Mouse (Mus musculus): ENCODE results near the gene Lrrc14b. TPM values are rescaled to one million over a fixed set of nuclear protein-coding genes. Genes with fewer than 3 reads are reported as not detected.

The Lrrc14b gene
- polyA plus RNA-seq, 1 experiment from 2014 or later: not detected

DNA sequence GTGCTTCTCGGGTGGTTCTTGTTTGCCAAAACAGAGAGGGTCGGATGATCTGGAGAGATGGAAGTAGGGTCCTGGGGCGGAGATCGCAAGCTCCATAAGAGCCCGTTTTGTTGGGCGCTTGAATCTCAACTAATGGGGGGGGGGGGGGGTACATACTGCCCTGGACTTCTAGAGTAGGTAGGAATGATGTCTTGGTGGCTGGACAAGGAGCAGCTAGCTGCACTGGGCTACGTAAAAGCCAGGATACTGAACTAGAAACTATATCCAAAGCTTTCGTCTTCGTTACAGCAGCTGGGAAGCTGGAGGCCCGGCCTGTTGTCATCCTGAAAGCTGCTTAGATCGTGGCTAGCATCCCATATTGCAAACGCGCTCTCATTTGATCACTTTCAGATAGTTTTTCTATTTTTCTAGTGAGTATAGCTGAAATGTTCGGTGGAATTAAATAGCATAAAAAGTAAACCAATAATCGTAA is 13.3 kb downstream of the Lrrc14b start:
- ATAC-seq: no peak
- ChIA-PET POLR2A (interaction anchor here (0.6 to 1.0 kb wide), 2 partner anchors 8 to 31 kb away, joined by 3 to 9 read pairs; no protein-coding TSS in a partner anchor), CTCF (interaction anchor here (1.4 kb wide), 1 partner anchor 10 kb away, joined by 3 read pairs; no protein-coding TSS in a partner anchor)
- H3K27me3 ChIP-seq: no peaks in the 10 kb centered on the region
- in situ Hi-C loops (cut with MboI; ENCODE audit: low pct_unique_long_range_greater_than_20kb): loop anchor here (5.0 kb wide), 1 partner anchor 172 kb away; no protein-coding TSS in a partner anchor
- TF ChIP-seq CTCF (IDR thresholded peaks at IDR 0.05): no peak
- DNase-seq (ENCODE audit: low read depth, low spot score): no peak

DNA sequence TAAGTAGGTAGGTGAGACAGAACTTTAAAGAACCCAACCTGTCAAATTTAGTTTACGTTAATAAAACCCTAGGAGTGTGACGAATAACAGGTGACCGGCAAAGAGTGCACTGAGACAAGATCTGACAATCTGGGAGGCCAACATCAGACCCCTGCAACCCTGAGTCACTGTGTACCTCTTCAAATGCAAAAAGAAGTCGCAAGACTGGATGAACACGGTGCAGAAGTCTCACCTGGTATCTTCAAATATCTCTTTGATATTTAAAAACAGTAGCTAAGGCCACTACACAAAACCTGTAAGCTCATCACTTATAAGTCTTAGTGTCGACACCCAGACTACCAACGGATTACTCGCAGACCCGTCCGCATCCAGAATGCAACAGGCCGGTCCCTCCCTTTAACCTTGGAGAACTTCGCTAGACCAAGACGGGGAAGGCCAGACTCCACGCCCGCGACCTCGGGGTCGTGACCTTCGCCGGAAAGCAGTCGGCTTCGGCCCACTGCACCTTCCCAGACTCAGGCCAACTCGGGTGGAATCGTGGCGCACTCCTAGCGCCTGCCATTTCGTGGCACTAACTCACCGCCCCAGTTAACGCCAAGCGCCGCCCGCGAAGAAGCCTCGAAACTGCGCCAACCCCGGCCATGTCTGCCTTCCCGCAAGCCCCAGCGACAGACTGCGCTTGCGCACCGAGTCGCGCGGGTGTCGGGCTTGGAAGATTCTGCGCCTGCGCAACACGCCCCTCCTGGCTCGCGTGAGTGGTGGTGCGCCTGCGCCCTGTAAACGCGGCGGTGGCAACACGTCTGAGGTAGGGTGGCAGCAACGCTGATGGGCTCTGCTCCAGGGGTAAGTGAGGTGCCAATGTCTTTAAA is 14.0 kb downstream of the Lrrc14b start, which contains the start of the genes Sdha and Ccdc127:
Gene Sdha (minus strand): TSS at position 715 of the 869 bp plus-strand sequence.
Gene Ccdc127 (plus strand): TSS at position 744 of the 869 bp plus-strand sequence.
- ChIA-PET CTCF (interaction anchor here (1.4 to 2.0 kb wide), 3 partner anchors 9 to 40 kb away, joined by 3 to 5 read pairs (median 3); partner anchors contain the start of gene Zfp72), POLR2A (interaction anchor here (0.6 to 1.0 kb wide), 2 partner anchors 7 to 31 kb away, joined by 3 to 9 read pairs; no protein-coding TSS in a partner anchor)
- H3K27me3 ChIP-seq: no peaks in the 10 kb centered on the region
- in situ Hi-C loops (cut with MboI; ENCODE audit: low pct_unique_long_range_greater_than_20kb): loop anchor here (5.0 to 25.0 kb wide), 3 partner anchors 65 to 413 kb away; no protein-coding TSS in a partner anchor
- TF ChIP-seq CTCF (IDR thresholded peaks at IDR 0.05): no peak
- ATAC-seq (peak; percentile 94), DNase-seq (ENCODE audit: low read depth, low spot score) (peak; percentile 73)

DNA sequence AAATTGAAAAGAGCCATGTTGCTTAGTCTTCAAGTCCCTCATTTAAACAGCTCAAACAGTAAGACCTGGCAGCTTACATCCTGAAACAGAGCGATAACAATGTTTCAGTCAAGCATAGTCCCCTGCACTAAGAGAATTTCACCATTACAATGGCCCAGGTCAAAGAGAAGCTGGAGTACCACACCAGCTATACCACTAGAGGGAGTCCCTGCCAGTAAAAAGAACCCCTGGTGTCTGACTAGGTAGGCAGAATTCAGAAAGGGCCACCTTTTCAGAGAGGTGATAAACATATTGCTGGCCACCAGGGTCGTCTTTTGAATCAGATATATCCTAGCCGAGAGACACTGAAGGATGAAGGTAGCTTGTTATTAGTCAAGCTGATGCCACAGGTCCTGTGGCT is 22.8 kb downstream of the Lrrc14b start:
- TF ChIP-seq CTCF (IDR thresholded peaks at IDR 0.05): peak; percentile 87
- ATAC-seq (peak; percentile 78), DNase-seq (ENCODE audit: low read depth, low spot score) (no peak)
- ChIA-PET POLR2A (no interaction called here), CTCF (interaction anchor here (0.7 to 3.7 kb wide), 8 partner anchors 9 to 234 kb away, joined by 3 to 26 read pairs (median 4); partner anchors contain the start of genes Ccdc127, Pdcd6, Sdha and Zfp72)
- no peaks in the 10 kb centered on the region for H3K27me3 ChIP-seq
- in situ Hi-C loops (cut with MboI; ENCODE audit: low pct_unique_long_range_greater_than_20kb): loop anchor here (10.0 to 25.0 kb wide), 2 partner anchors 74 to 421 kb away; no protein-coding TSS in a partner anchor

DNA sequence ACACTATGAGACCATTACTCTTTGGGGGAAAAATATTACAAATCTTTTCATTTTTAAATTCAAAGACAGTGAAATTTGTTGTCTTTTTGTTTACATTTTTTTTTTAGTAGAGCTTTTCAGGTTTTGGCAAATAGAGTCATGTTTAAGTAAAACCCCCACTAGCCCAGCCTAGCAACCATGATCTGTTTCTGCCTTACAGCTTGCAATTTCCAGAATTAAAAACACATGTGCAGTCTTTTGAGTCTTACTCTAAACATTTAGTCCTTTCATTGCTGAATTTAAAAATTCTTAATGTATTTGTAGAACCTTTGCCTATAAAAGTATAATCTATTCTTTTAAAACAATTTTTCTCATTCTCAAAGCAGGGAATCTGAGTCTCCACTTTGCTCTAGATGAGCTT is 34.5 kb downstream of the Lrrc14b start:
- POLR2A ChIA-PET: interaction anchor here (0.7 to 1.4 kb wide), 2 partner anchors 12 to 321 kb away, joined by 3 to 4 read pairs; partner anchors contain the start of gene Pdcd6
- TF ChIP-seq CTCF (IDR thresholded peaks at IDR 0.05): no peak

DNA sequence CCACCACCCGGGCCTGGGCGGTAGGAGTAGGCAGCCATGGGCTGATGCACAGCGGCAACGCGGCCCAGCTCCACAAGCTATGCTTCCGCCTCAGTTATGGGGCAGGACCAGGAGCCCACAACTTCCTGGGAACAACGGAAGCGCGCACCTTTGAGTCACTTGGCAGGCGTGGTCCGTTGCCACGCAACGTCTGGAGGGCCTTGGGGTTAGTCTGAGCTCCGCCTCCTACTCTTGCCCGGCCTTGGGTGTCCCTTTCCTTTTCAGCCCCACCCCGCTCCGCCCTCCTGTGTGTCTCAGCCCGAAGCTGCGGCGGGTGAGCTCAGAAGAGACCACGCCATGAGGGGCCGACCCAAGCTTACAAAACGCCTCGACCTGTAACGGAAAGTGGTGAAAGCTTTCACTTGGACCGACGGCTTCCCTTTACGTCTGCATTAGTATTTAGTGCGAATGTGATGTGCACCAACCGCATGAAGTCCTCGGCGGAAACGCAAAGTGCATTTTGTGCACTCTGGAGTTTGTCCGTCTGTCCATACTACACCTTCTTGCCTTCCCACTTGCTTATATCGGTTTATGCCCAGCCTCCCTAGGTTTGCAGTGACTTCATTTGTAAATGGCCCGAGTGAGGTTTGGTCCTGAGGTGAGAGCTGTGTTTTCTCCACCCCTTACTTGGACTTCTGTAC is 46.5 kb downstream of the Lrrc14b start, which contains the start of gene Pdcd6:
Gene Pdcd6 (minus strand): TSS at position 411 of the 680 bp plus-strand sequence.
- POLR2A ChIA-PET: interaction anchor here (1.1 kb wide), 1 partner anchor 12 kb away, joined by 3 read pairs; no protein-coding TSS in a partner anchor
- H3K27me3 ChIP-seq: no peaks in the 10 kb centered on the region
- ATAC-seq (peak; percentile 99), DNase-seq (ENCODE audit: low read depth, low spot score) (peak; percentile 71)
- no peak for TF ChIP-seq CTCF (IDR thresholded peaks at IDR 0.05)
- in situ Hi-C loops (cut with MboI; ENCODE audit: low pct_unique_long_range_greater_than_20kb): no loop called here
- CTCF ChIA-PET: interaction anchor here (2.6 to 4.7 kb wide), 2 partner anchors 11 to 25 kb away, joined by 8 to 26 read pairs; no protein-coding TSS in a partner anchor

More for the DNA sequence above, 34.5 kb downstream of the Lrrc14b start:
- CTCF ChIA-PET: no interaction called here
- ATAC-seq (no peak), DNase-seq (ENCODE audit: low read depth, low spot score) (no peak)
- in situ Hi-C loops (cut with MboI; ENCODE audit: low pct_unique_long_range_greater_than_20kb): loop anchor here (25.0 kb wide), 1 partner anchor 433 kb away; no protein-coding TSS in a partner anchor
- H3K27me3 ChIP-seq: no peaks in the 10 kb centered on the region

DNA sequence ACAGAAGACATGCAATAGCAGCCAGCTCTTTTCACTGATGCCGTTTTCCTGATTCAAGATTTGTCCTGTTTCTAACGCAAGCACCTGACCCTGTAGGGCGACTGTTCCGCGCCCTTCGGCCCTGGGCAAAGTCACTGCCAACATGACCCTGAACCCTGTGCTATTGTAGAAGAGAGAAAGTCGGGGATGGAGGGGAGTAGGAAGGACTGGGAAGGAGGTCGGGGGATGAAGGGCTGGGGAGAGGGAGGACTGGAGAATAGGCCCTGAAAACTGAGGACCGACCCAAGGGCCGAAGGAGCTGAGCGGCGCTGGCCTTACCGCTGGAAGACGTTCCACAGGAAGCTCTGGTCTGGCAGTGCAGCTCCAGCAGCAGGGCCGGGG is 47.0 kb downstream of the Lrrc14b start:
- POLR2A ChIA-PET: interaction anchor here (1.1 kb wide), 1 partner anchor 13 kb away, joined by 3 read pairs; no protein-coding TSS in a partner anchor
- H3K27me3 ChIP-seq: no peaks in the 10 kb centered on the region
- in situ Hi-C loops (cut with MboI; ENCODE audit: low pct_unique_long_range_greater_than_20kb): no loop called here

DNA sequence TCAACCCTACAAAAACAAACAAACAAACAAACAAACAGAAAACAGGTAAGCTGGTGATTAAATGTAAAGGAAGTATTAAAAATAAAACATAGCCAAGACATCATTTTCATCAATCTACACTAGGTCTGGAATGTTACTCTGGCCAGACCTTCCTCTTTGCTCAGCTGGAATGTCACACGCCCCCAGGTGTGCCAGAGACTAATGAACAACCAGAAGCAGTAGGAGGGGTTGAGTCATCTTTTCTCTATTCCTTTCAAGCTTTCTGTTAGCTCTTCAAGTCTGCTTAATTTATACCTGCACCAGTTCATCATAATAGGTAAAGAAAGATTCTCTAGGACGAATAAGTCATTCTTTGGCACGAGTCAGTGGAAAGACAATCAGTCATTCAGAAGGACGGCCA is 47.4 kb downstream of the Lrrc14b start:
- ChIA-PET POLR2A (no interaction called here), CTCF (interaction anchor here (0.7 to 4.7 kb wide), 4 partner anchors 10 to 108 kb away, joined by 3 to 26 read pairs (median 7); partner anchors contain the start of gene Exoc3)
- DNase-seq (ENCODE audit: low read depth, low spot score) (no peak), ATAC-seq (no peak)
- H3K27me3 ChIP-seq: no peaks in the 10 kb centered on the region
- in situ Hi-C loops (cut with MboI; ENCODE audit: low pct_unique_long_range_greater_than_20kb): no loop called here
- no peak for TF ChIP-seq CTCF (IDR thresholded peaks at IDR 0.05)

More for the DNA sequence above, 47.0 kb downstream of the Lrrc14b start:
- peak; percentile 3 for ATAC-seq
- CTCF ChIA-PET: interaction anchor here (0.7 to 4.7 kb wide), 4 partner anchors 10 to 108 kb away, joined by 3 to 26 read pairs (median 7); partner anchors contain the start of gene Exoc3
- no peak for TF ChIP-seq CTCF (IDR thresholded peaks at IDR 0.05)
- no peak for DNase-seq (ENCODE audit: low read depth, low spot score)

DNA sequence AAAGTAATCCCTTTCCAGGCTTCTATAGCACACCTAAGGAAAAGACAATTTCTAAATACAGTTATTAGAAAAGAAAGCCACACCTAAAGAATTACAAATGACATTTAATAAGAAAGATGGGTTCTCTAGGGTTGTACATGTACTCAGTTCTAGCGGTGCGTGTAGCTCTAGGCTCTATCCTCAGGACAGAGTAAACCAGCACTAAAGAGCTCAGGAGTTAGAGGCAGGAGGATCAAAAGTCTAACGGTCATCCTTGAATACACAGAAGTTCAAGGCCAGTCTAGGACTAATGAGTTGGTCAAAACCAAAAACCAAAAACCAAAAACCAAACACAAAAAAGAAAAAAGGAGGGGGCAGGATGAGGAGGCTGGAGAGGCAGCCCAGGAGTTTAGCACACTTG is 49.2 kb downstream of the Lrrc14b start:
- TF ChIP-seq CTCF (IDR thresholded peaks at IDR 0.05): no peak
- in situ Hi-C loops (cut with MboI; ENCODE audit: low pct_unique_long_range_greater_than_20kb): no loop called here
- DNase-seq (ENCODE audit: low read depth, low spot score): no peak
- no peak for ATAC-seq
- no peaks in the 10 kb centered on the region for H3K27me3 ChIP-seq
- ChIA-PET POLR2A (no interaction called here), CTCF (interaction anchor here (2.0 kb wide), 1 partner anchor 14 kb away, joined by 6 read pairs; no protein-coding TSS in a partner anchor)

Other genes with a start within 250 kb of the Lrrc14b start
- not detected for gene Slc9a3, start 242.5 kb downstream of the Lrrc14b start, polyA plus RNA-seq (2021)
- 36.6 TPM for gene Exoc3, start 155.3 kb downstream of the Lrrc14b start, polyA plus RNA-seq (2021)
- not detected for gene Ahrr, start 71.7 kb downstream of the Lrrc14b start, polyA plus RNA-seq (2021)
- gene Pdcd6, start 46.4 kb downstream of the Lrrc14b start, polyA plus RNA-seq (2021): 170 TPM
- 368 TPM for gene Sdha, start 13.7 kb downstream of the Lrrc14b start, polyA plus RNA-seq (2021)
- 45.2 TPM for gene Ccdc127, start 13.7 kb downstream of the Lrrc14b start, polyA plus RNA-seq (2021)
- 5.7 TPM for gene Zfp72, start 26.8 kb upstream of the Lrrc14b start, polyA plus RNA-seq (2021)
- gene Ftl1-ps1, start 35.7 kb upstream of the Lrrc14b start, polyA plus RNA-seq (2021): 1,527 TPM
- 8.8 TPM for gene Zfp825, start 130.0 kb upstream of the Lrrc14b start, polyA plus RNA-seq (2021)

All from Patski (cell line).